In genomic region chr7:35723035-35723434, GRCm38 (mm10) we compare ENCODE assay signal across 27 mouse cellular contexts. TPM values are rescaled to one million over a fixed set of nuclear protein-coding genes. Genes with fewer than 3 reads are reported as not detected.
DNase-seq lines count a peak whose midpoint lies in the region; ATAC-seq and TF ChIP-seq lines count a peak whose summit lies in the region.
"Had no signal": no experiment of that assay in that cellular context is flagged by ENCODE, and none has a peak within 500 bp of the region (broad histone marks: within the 10 kb centered on the region; RNA-seq: fewer than 3 reads in every experiment).

No protein-coding gene starts in this region.

- ATAC-seq in midbrain, postnatal 0 days (ENCODE audit: low FRiP score) = no peak
- no peak for ATAC-seq in midbrain, embryonic 14.5 days (ENCODE audit: low FRiP score, low TSS enrichment)
- no peak for ATAC-seq in stomach, postnatal 0 days (ENCODE audit: low FRiP score, low TSS enrichment)
- ATAC-seq in kidney, embryonic 16.5 days (ENCODE audit: low FRiP score, low TSS enrichment) = no peak
- ATAC-seq: activated CD4-positive, CD25-positive, alpha-beta regulatory T cell, adult 4 months; forebrain, embryonic 15.5 days; midbrain, embryonic 15.5 days had no signal

- no peaks in the 10 kb centered on the region for H3K9me3 ChIP-seq in midbrain, postnatal 0 days (ENCODE audit: low read length)
- H3K9me3 ChIP-seq in midbrain, embryonic 14.5 days (ENCODE audit: control insufficient read depth, low read length) = no peaks in the 10 kb centered on the region
- H3K9me3 ChIP-seq in stomach, postnatal 0 days (ENCODE audit: control insufficient read depth, low read length) = no peaks in the 10 kb centered on the region
- no peaks in the 10 kb centered on the region; the same call in none of the 2 replicates for H3K9me3 ChIP-seq in kidney, embryonic 16.5 days (ENCODE audit: low read length)
- H3K9me3 ChIP-seq: embryonic facial prominence, embryonic 10.5 days; forebrain, embryonic 15.5 days; hindbrain, embryonic 12.5 days; limb, embryonic 15.5 days; lung, embryonic 15.5 days; midbrain, embryonic 15.5 days had no signal

- no peak for TF ChIP-seq EP300 in stomach, postnatal 0 days (optimal IDR thresholded peaks at IDR 0.05)

- H3K9ac ChIP-seq in midbrain, postnatal 0 days (replicated peaks; ENCODE audit: low read length, poor library complexity, severe bottlenecking) = no peak overlapping the region
- H3K9ac ChIP-seq in midbrain, embryonic 14.5 days (replicated peaks; ENCODE audit: low read length) = no peak overlapping the region
- H3K9ac ChIP-seq in stomach, postnatal 0 days (ENCODE audit: low read length) = no peak overlapping the region
- no peak overlapping the region for H3K9ac ChIP-seq in kidney, embryonic 16.5 days (replicated peaks; ENCODE audit: low read length)
- H3K9ac ChIP-seq: forebrain, embryonic 15.5 days; hindbrain, embryonic 12.5 days; limb, embryonic 15.5 days; lung, embryonic 15.5 days; midbrain, embryonic 15.5 days had no signal

- H3K36me3 ChIP-seq in midbrain, postnatal 0 days (ENCODE audit: insufficient read depth, low read length) = peaks cover 17% of the 10 kb centered on the region
- peaks cover 44% of the 10 kb centered on the region for H3K36me3 ChIP-seq in midbrain, embryonic 14.5 days (ENCODE audit: control insufficient read depth, insufficient read depth, low read length)
- H3K36me3 ChIP-seq in stomach, postnatal 0 days (ENCODE audit: control insufficient read depth, insufficient read depth, low read length) = 0 out of 2 replicates have a peak, but pooled peaks cover 2% of the 10 kb centered on the region
- H3K36me3 ChIP-seq in kidney, embryonic 16.5 days (ENCODE audit: insufficient read depth, low read length) = peaks cover 45% of the 10 kb centered on the region

- no peak for DNase-seq in layer of hippocampus, adult 2 months (ENCODE audit: low spot score in 2 of 2)
- DNase-seq in layer of hippocampus, postnatal 10 days (ENCODE audit: low spot score in 2 of 2) = no peak
- DNase-seq in midbrain, postnatal 0 days (ENCODE audit: low spot score) = no peak
- DNase-seq in midbrain, embryonic 14.5 days = no peak
- DNase-seq in R1 (ENCODE audit: low read depth, low spot score) = peak; percentile 49
- no peak for DNase-seq in stomach, postnatal 0 days (ENCODE audit: low spot score)
- no peak for DNase-seq in cerebellum, adult 11 months
- DNase-seq: adrenal gland, postnatal 10 days; B cell, adult 2 months; cerebellum, adult 9-10 months; gastrocnemius, postnatal 25 days; heart, adult 18-20 months; kidney, adult 18-20 months; kidney, postnatal 14 days; left cerebral cortex, postnatal 4 days; lung, postnatal 4 days; spleen, adult 18-20 months had no signal

- 95% methylated on average over 2 of the region's 2 CpGs for WGBS in midbrain, postnatal 0 days
- 95% methylated on average over 2 of the region's 2 CpGs for WGBS in midbrain, embryonic 14.5 days
- 91% methylated on average over 2 of the region's 2 CpGs for WGBS in stomach, postnatal 0 days
- 77% methylated on average over 2 of the region's 2 CpGs for WGBS in kidney, embryonic 16.5 days

- H3K4me1 ChIP-seq in midbrain, postnatal 0 days (ENCODE audit: insufficient read depth, low read length) = no peaks in the 10 kb centered on the region
- H3K4me1 ChIP-seq in midbrain, embryonic 14.5 days (ENCODE audit: control insufficient read depth, insufficient read depth, low read length) = no peaks in the 10 kb centered on the region
- no peaks in the 10 kb centered on the region for H3K4me1 ChIP-seq in stomach, postnatal 0 days (replicated peaks; ENCODE audit: control insufficient read depth, insufficient read depth)
- no peaks in the 10 kb centered on the region for H3K4me1 ChIP-seq in kidney, embryonic 16.5 days (ENCODE audit: insufficient read depth, low read length)
- H3K4me1 ChIP-seq: embryonic facial prominence, embryonic 10.5 days; forebrain, embryonic 15.5 days; hindbrain, embryonic 12.5 days; limb, embryonic 15.5 days; lung, embryonic 15.5 days; midbrain, embryonic 15.5 days had no signal

- no peak overlapping the region for H3K4me2 ChIP-seq in midbrain, postnatal 0 days (ENCODE audit: low read depth, low read length, poor library complexity, severe bottlenecking)
- H3K4me2 ChIP-seq in midbrain, embryonic 14.5 days (ENCODE audit: low read length) = no peak overlapping the region
- no peak overlapping the region for H3K4me2 ChIP-seq in stomach, postnatal 0 days (replicated peaks; ENCODE audit: low read depth)
- H3K4me2 ChIP-seq in kidney, embryonic 16.5 days (replicated peaks; ENCODE audit: low read depth, low read length) = no peak overlapping the region
- H3K4me2 ChIP-seq: forebrain, embryonic 15.5 days; hindbrain, embryonic 12.5 days; limb, embryonic 15.5 days; lung, embryonic 15.5 days; midbrain, embryonic 15.5 days had no signal

- H3K4me3 ChIP-seq in layer of hippocampus, adult 2 months = no peak overlapping the region
- no peak overlapping the region for H3K4me3 ChIP-seq in midbrain, postnatal 0 days (ENCODE audit: low read depth, low read length)
- H3K4me3 ChIP-seq in midbrain, embryonic 14.5 days (replicated peaks; ENCODE audit: low read depth, low read length) = no peak overlapping the region
- no peak overlapping the region for H3K4me3 ChIP-seq in stomach, postnatal 0 days (ENCODE audit: low read depth, low read length)
- no peak overlapping the region for H3K4me3 ChIP-seq in kidney, embryonic 16.5 days (ENCODE audit: low read length)
- H3K4me3 ChIP-seq: embryonic facial prominence, embryonic 10.5 days; forebrain, embryonic 15.5 days; hindbrain, embryonic 12.5 days; limb, embryonic 15.5 days; lung, embryonic 15.5 days; midbrain, embryonic 15.5 days; myocyte had no signal

- no peaks in the 10 kb centered on the region for H3K27me3 ChIP-seq in midbrain, postnatal 0 days (ENCODE audit: insufficient read depth, low read length)
- H3K27me3 ChIP-seq in midbrain, embryonic 14.5 days (ENCODE audit: control insufficient read depth, insufficient read depth, low read length) = no peaks in the 10 kb centered on the region
- no peaks in the 10 kb centered on the region for H3K27me3 ChIP-seq in stomach, postnatal 0 days (ENCODE audit: control insufficient read depth, insufficient read depth, low read length)
- H3K27me3 ChIP-seq in kidney, embryonic 16.5 days (ENCODE audit: insufficient read depth, low read length) = no peaks in the 10 kb centered on the region
- H3K27me3 ChIP-seq: CH12.LX; forebrain, embryonic 15.5 days; hindbrain, embryonic 12.5 days; limb, embryonic 15.5 days; lung, embryonic 15.5 days; midbrain, embryonic 15.5 days had no signal

- no peak overlapping the region for H3K27ac ChIP-seq in layer of hippocampus, adult 2 months
- no peak overlapping the region for H3K27ac ChIP-seq in midbrain, postnatal 0 days (ENCODE audit: low read depth, low read length)
- no peak overlapping the region for H3K27ac ChIP-seq in midbrain, embryonic 14.5 days (replicated peaks; ENCODE audit: low read depth, low read length)
- no peak overlapping the region for H3K27ac ChIP-seq in stomach, postnatal 0 days (replicated peaks)
- H3K27ac ChIP-seq in kidney, embryonic 16.5 days (ENCODE audit: low read length) = no peak overlapping the region
- H3K27ac ChIP-seq: embryonic facial prominence, embryonic 10.5 days; forebrain, embryonic 15.5 days; hindbrain, embryonic 12.5 days; limb, embryonic 15.5 days; lung, embryonic 15.5 days; midbrain, embryonic 15.5 days had no signal

- TF ChIP-seq CTCF in layer of hippocampus, adult 2 months (conservative IDR thresholded peaks at IDR 0.05) = peak; percentile 50
- TF ChIP-seq CTCF in midbrain, postnatal 0 days (IDR thresholded peaks at IDR 0.05) = 0 out of 2 replicates have a peak, but pooled peaks have one; percentile 21
- TF ChIP-seq CTCF in stomach, postnatal 0 days (IDR thresholded peaks at IDR 0.05; ENCODE audit: low read depth) = peak; percentile 24; the same call in 1 of the 2 replicates

RNA-seq across cellular contexts. Expression of gene Dpy19l3, which starts 31.2 kb away (rescaled TPM):
- 10 to 100 TPM; 80.3 to 84.7 TPM for total RNA-seq in layer of hippocampus, adult 2 months (2021)
- 10 to 100 TPM; 83.6 to 84.5 TPM for total RNA-seq in layer of hippocampus, postnatal 10 days (2021)
- 26.9 and 52.7 TPM in 2 replicates for total RNA-seq in midbrain, postnatal 0 days (2014; rRNA removed)
- polyA plus RNA-seq in midbrain, postnatal 0 days (2015; fragmentation: Nextera tagmentation; extraction: Ambion mirVana) = 33.9 and 36.9 TPM in 2 replicates
- polyA plus RNA-seq in midbrain, embryonic 14.5 days (2014; fragmentation: Nextera tagmentation; extraction: Ambion mirVana) = 44.1 and 52.7 TPM in 2 replicates
- 7.9 and 9.0 TPM in 2 replicates for polyA plus RNA-seq in stomach, postnatal 0 days (2015; fragmentation: Nextera tagmentation; extraction: Ambion mirVana)
- 26.9 and 27.5 TPM in 2 replicates for polyA plus RNA-seq in kidney, embryonic 16.5 days (2015; fragmentation: Nextera tagmentation; extraction: Ambion mirVana)
